ENCODE assay signal across 8 mouse cellular contexts in genomic region chr7:104244287-104245181, GRCm38 (mm10). TPM values are rescaled to one million over a fixed set of nuclear protein-coding genes. Genes with fewer than 3 reads are reported as not detected.
DNase-seq lines count a peak whose midpoint lies in the region; ATAC-seq and TF ChIP-seq lines count a peak whose summit lies in the region.

TSS of gene Trim34a (plus strand) at chr7:104244457.

- peak; percentile 76 for ATAC-seq in forebrain, embryonic 11.5 days (replicated peaks; ENCODE audit: low FRiP score)
- ATAC-seq in lung, postnatal 0 days, result peak; percentile 95

- peak within 1 kb of the TSS; percentile 45; the same call in 1 of the 2 replicates for H3K9ac ChIP-seq in forebrain, embryonic 11.5 days (ENCODE audit: low read length)
- peak within 1 kb of the TSS; percentile 78 for H3K9ac ChIP-seq in lung, postnatal 0 days (replicated peaks; ENCODE audit: low read depth)

- no peak within 1 kb of the TSS for H3K27ac ChIP-seq in forebrain, embryonic 11.5 days (ENCODE audit: low read depth, low read length)
- peak within 1 kb of the TSS; percentile 86 for H3K27ac ChIP-seq in lung, postnatal 0 days (ENCODE audit: low read length)
- no peak within 1 kb of the TSS; the same call in 1 of the 2 replicates for H3K27ac ChIP-seq in olfactory bulb, adult 2 months (ENCODE audit: insufficient read depth, low read depth, low read length)

- peaks cover 20% of the 10 kb centered on the region for H3K4me1 ChIP-seq in E14TG2a.4 (replicated peaks; ENCODE audit: low read depth, low read length)
- H3K4me1 ChIP-seq in forebrain, embryonic 11.5 days (replicated peaks; ENCODE audit: control insufficient read depth, insufficient read depth, low read length), result no peaks in the 10 kb centered on the region
- no peaks in the 10 kb centered on the region for H3K4me1 ChIP-seq in lung, postnatal 0 days (ENCODE audit: insufficient read depth, low read depth, low read length)
- H3K4me1 ChIP-seq in olfactory bulb, adult 2 months (ENCODE audit: control insufficient read depth, insufficient read depth, low read length), result no peaks in the 10 kb centered on the region

- TF ChIP-seq EP300 in lung, postnatal 0 days (IDR thresholded peaks at IDR 0.05), result no peak

- no peaks in the 10 kb centered on the region for H3K27me3 ChIP-seq in E14TG2a.4 (ENCODE audit: insufficient read depth, low read length)
- H3K27me3 ChIP-seq in forebrain, embryonic 11.5 days (ENCODE audit: control insufficient read depth, insufficient read depth, low read length), result no peaks in the 10 kb centered on the region
- no peaks in the 10 kb centered on the region for H3K27me3 ChIP-seq in lung, postnatal 0 days (replicated peaks; ENCODE audit: insufficient read depth, low read length)

- H3K9me3 ChIP-seq in E14TG2a.4 (ENCODE audit: low read length), result no peaks in the 10 kb centered on the region
- no peaks in the 10 kb centered on the region for H3K9me3 ChIP-seq in forebrain, embryonic 11.5 days (ENCODE audit: control insufficient read depth, low read length)
- H3K9me3 ChIP-seq in lung, postnatal 0 days (ENCODE audit: low read length), result no peaks in the 10 kb centered on the region

- WGBS in forebrain, embryonic 11.5 days, result 6% methylated on average over 13 of the region's 13 CpGs
- 5% methylated on average over 13 of the region's 13 CpGs for WGBS in lung, postnatal 0 days
- WGBS in olfactory bulb, adult 2 months, result 9% methylated on average over 13 of the region's 13 CpGs

- peak; percentile 18 for DNase-seq in adrenal gland, postnatal 25 days
- DNase-seq in forebrain, embryonic 11.5 days (ENCODE audit: low spot score), result peak; percentile 53
- peak; percentile 39 to 60 for DNase-seq in heart, postnatal 14 days
- DNase-seq in kidney, postnatal 36 days, result peak; percentile 73 to 88
- peak; percentile 96 for DNase-seq in lung, postnatal 0 days (ENCODE audit: low spot score)
- peak; percentile 71 for DNase-seq in thymus, postnatal 25 days

- peak within 1 kb of the TSS; percentile 43; the same call in 1 of the 2 replicates for H3K4me2 ChIP-seq in forebrain, embryonic 11.5 days (ENCODE audit: low read depth, low read length, severe bottlenecking)
- H3K4me2 ChIP-seq in lung, postnatal 0 days (replicated peaks; ENCODE audit: low read depth, low read length), result peak within 1 kb of the TSS; percentile 75

- intact Hi-C loops in heart, postnatal 14 days (cut with DNase I), result no loop called here

- H3K4me3 ChIP-seq in E14TG2a.4 (replicated peaks; ENCODE audit: low read length), result peak within 1 kb of the TSS; percentile 66
- H3K4me3 ChIP-seq in forebrain, embryonic 11.5 days (ENCODE audit: low read depth, low read length), result peak within 1 kb of the TSS; percentile 21
- H3K4me3 ChIP-seq in lung, postnatal 0 days (ENCODE audit: low read depth, low read length), result peak within 1 kb of the TSS; percentile 71
- H3K4me3 ChIP-seq in olfactory bulb, adult 2 months (ENCODE audit: insufficient read depth, low read depth, low read length), result peak within 1 kb of the TSS; percentile 46

- peak; percentile 29; the same call in 1 of the 2 replicates for TF ChIP-seq CTCF in E14TG2a.4 (conservative IDR thresholded peaks at IDR 0.05; ENCODE audit: low read length)
- peak; percentile 81 for TF ChIP-seq CTCF in lung, postnatal 0 days (IDR thresholded peaks at IDR 0.05)
- TF ChIP-seq CTCF in olfactory bulb, adult 2 months (IDR thresholded peaks at IDR 0.05; ENCODE audit: insufficient read depth, low read depth, low read length), result no peak

- no peak for TF ChIP-seq POLR2A in olfactory bulb, adult 2 months (IDR thresholded peaks at IDR 0.05; ENCODE audit: insufficient read depth, low read depth, low read length)

- H3K36me3 ChIP-seq in E14TG2a.4 (ENCODE audit: insufficient read depth, low read length), result no peaks in the 10 kb centered on the region
- H3K36me3 ChIP-seq in forebrain, embryonic 11.5 days (ENCODE audit: control insufficient read depth, insufficient read depth, low read length), result no peaks in the 10 kb centered on the region
- no peaks in the 10 kb centered on the region for H3K36me3 ChIP-seq in lung, postnatal 0 days (ENCODE audit: insufficient read depth, low read length)

RNA-seq across cellular contexts. Expression of gene Trim34a, which starts in this region (rescaled TPM):
- total RNA-seq in adrenal gland, postnatal 25 days (2021), result 7.7 and 12.1 TPM in 2 replicates
- 0.64 and 1.1 TPM in 2 replicates for polyA plus RNA-seq in forebrain, embryonic 11.5 days (2014; fragmentation: Nextera tagmentation; extraction: Ambion mirVana)
- total RNA-seq in heart, postnatal 14 days (2021), result 1 to 10 TPM; 3.7 to 3.8 TPM
- polyA plus RNA-seq in lung, postnatal 0 days (2015; fragmentation: Nextera tagmentation; extraction: Ambion mirVana), result 6.5 and 7.3 TPM in 2 replicates
- polyA plus RNA-seq in olfactory bulb, adult 2 months (2012; ENCODE audit: insufficient read depth, insufficient read length, low replicate concordance, missing spikeins), result not detected in 2 replicates

Comparison
In these comparisons a context has a peak if more than half of its experiments do, and no peak if none do; other contexts are left out.
1. H3K4me3 ChIP-seq: peak in every context shown above with its lines; median percentile 71 in lung, postnatal 0 days; 66 in E14TG2a.4; 46 in olfactory bulb, adult 2 months; 21 in forebrain, embryonic 11.5 days.
2. DNase-seq: peak in every context shown above with its lines; median percentile 96 in lung, postnatal 0 days; 80 in kidney, postnatal 36 days; 71 in thymus, postnatal 25 days; 53 in forebrain, embryonic 11.5 days; 50 in heart, postnatal 14 days; 18 in adrenal gland, postnatal 25 days.